Mouse (Mus musculus): ENCODE measurements around the gene Gm12184. TPM values are rescaled to one million over a fixed set of nuclear protein-coding genes. Genes with fewer than 3 reads are reported as not detected.
A peak's percentile ranks its signal among the peaks of the same experiment; 100 is the strongest.
"Not testable (repeated sequence)": the region's sequence is repeated elsewhere in the genome, so short reads cannot be mapped to it uniquely, and the experiment has no call there.

Gm12184 gene
- polyA plus RNA-seq, 1 experiment from 2014 or later = 4.3 TPM

DNA sequence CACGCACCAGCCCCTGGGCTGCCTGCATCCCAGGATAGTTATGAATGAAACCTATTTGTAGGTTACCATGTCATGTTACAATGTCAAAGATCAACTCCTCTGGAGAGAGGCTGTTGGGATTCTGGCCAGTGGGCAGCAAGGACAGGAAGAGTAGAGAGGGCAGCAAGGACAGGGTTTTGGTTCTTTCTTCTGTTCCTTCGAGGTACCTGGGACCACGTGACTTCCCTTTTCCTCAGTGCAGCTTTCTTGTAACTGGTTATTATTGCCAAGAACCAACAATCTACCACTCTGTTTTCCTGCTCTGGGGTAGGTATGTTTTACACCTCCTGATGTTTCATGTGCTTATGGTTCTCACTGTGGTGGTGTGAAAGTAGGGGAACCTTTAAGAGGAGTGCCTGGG is 37.4 kb upstream of the Gm12184 start:
- ATAC-seq (ENCODE audit: low read depth) = no peak
- H3K4me1 ChIP-seq (replicated peaks) = peaks cover 1% of the 10 kb centered on the region; the same call in 1 of the 2 replicates
- H3K27ac ChIP-seq (replicated peaks) = no peak overlapping the region
- WGBS = 83% methylated on average over 3 of the region's 3 CpGs
- H3K4me2 ChIP-seq = no peak overlapping the region
- H3K27me3 ChIP-seq = peaks cover 19% of the 10 kb centered on the region
- no peak overlapping the region for H3K4me3 ChIP-seq
- no peak overlapping the region for H3K9ac ChIP-seq
- H3K9me3 ChIP-seq = no peaks in the 10 kb centered on the region
- H3K36me3 ChIP-seq = no peaks in the 10 kb centered on the region

DNA sequence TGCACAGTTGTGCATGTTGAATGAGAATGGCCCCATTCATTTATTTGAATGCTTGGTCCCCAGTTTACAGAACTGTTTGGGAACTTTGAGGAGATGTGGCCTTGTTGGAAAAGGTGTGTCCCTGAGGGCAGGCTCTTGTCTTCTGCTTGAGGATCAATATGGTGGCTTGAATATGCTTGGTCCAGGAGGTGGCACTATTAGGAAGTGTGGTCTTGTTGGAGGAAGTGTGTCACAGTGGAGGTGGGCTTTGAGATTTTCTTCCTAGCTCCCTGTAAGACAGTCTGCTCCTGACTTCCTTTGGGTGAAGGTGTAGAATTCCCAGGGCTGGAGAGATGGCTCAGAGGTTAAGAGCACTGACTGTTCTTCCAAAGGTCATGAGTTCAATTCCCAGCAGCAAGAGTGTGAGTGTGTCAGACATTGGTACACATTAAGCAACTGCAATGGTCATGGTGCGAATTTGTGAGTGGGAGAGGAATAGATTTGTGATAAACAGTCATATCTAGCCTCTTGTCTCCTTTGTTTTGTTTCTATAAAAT is 36.4 kb upstream of the Gm12184 start:
- peaks cover 11% of the 10 kb centered on the region for H3K4me1 ChIP-seq (replicated peaks)
- H3K27me3 ChIP-seq = peaks cover 28% of the 10 kb centered on the region
- H3K9ac ChIP-seq = no peak overlapping the region
- no peak overlapping the region for H3K4me2 ChIP-seq
- 90% methylated on average over 1 of the region's 1 CpGs for WGBS
- no peak overlapping the region for H3K27ac ChIP-seq (replicated peaks)
- no peak for ATAC-seq (ENCODE audit: low read depth)
- no peaks in the 10 kb centered on the region for H3K36me3 ChIP-seq
- H3K4me3 ChIP-seq = no peak overlapping the region
- no peaks in the 10 kb centered on the region for H3K9me3 ChIP-seq

DNA sequence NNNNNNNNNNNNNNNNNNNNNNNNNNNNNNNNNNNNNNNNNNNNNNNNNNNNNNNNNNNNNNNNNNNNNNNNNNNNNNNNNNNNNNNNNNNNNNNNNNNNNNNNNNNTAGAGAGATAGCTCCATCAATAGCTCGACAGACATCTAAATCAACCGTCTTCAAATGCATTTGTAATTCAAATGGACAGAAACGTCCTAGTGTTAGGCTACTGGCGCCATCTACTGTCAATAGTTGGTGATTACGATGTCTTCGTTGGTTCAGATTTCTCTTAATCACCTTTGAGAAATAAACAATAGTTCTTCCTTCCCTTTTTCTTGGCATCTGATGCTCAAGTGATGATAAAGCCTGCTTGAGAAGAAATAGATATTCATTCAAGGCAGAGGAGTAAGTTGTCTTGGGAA is 32.6 kb upstream of the Gm12184 start:
- H3K27me3 ChIP-seq = peaks cover 29% of the 10 kb centered on the region
- no peak for ATAC-seq (ENCODE audit: low read depth)
- no peak overlapping the region for H3K9ac ChIP-seq
- WGBS = 0% methylated on average over 6 of the region's 6 CpGs
- H3K27ac ChIP-seq (replicated peaks) = no peak overlapping the region
- peaks cover 25% of the 10 kb centered on the region for H3K4me1 ChIP-seq (replicated peaks)
- no peaks in the 10 kb centered on the region for H3K36me3 ChIP-seq
- H3K9me3 ChIP-seq = no peaks in the 10 kb centered on the region
- peak overlapping the region; percentile 83 for H3K4me2 ChIP-seq
- peak overlapping the region; percentile 54 for H3K4me3 ChIP-seq

DNA sequence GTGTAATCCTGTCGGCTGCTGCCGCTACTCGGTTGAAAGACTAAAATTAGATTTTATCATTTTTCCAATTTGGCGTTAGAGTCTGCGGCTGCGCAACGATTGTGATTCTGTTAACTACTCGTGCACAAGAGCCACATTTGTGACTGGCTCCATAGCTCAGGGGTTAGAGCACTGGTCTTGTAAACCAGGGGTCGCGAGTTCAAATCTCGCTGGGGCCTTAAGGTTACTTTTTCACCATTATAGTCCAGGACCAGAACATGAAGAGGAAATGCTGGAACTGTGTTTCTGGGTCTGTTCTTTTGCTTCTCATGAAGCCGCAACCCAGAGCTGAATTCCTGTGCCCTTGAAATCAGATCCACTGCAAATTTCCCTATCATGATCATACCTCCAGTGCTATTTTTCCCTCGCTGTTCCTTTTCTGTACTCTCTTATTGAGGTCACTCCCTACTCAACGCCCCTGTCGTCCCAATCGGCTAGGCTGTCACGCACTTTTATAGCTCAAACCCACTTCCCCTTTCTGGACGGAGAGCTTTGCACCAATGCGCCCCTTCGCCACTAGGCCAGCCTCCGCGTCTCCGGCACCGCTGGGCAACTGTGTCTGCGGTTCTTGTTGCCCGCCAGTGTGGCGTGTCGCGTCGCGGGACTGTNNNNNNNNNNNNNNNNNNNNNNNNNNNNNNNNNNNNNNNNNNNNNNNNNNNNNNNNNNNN is 27.2 kb upstream of the Gm12184 start:
- H3K4me3 ChIP-seq = peak overlapping the region; percentile 54
- ATAC-seq (ENCODE audit: low read depth) = peak; percentile 59
- no peaks in the 10 kb centered on the region for H3K36me3 ChIP-seq
- H3K27ac ChIP-seq (replicated peaks) = 0 out of 2 replicates have a peak overlapping the region, but pooled peaks have one; percentile 23
- H3K27me3 ChIP-seq = peaks cover 20% of the 10 kb centered on the region
- H3K9me3 ChIP-seq = no peaks in the 10 kb centered on the region
- H3K9ac ChIP-seq = peak overlapping the region; percentile 69
- H3K4me2 ChIP-seq = peak overlapping the region; percentile 83
- peaks cover 35% of the 10 kb centered on the region for H3K4me1 ChIP-seq (replicated peaks)
- WGBS = under 1% methylated on average over 31 of the region's 31 CpGs

DNA sequence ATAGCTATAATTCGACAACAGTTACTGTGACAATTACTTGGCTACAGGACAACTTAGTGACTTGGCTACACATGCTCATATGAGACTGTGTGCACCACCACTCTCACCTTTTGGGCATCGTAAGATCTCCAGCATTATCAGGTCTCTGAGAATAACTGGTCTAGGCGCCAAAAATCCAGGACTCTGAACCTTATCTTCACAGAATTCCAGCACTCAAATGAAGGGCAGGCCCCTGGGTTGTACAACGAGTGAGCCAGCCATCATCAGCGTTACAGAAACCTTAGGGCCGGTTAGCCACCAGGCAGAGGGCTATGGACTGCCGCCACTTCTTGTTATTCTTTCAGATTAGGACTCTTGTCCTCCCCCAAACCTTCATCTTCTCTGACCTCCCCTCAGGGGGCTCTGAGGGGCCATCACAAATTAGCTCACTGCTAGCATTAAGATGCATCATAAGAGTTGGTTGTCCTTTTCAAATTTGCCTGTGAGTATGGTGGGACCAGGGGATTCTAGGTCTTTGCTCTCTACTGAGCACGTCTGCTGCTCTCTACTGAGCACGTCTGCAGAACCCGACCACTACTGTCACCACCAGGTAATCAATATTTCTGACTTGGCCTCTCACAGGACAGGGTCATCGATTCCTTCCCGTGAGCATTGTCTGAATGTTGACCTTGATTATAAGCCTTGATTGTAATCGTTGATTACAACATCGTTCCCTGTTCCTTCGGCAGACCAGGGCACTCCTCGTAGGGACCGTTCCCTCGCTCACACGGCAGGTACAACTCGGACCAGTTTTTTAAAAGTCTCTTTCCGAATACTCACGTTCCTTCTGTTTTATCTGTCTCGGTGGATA is 26.4 kb upstream of the Gm12184 start:
- Histone ChIP-seq H3K27ac (replicated peaks) (peak overlapping the region; percentile 15; the same call in 1 of the 2 replicates), H3K9ac (peak overlapping the region; percentile 69), H3K4me1 (replicated peaks) (peaks cover 27% of the 10 kb centered on the region), H3K9me3 (no peaks in the 10 kb centered on the region), H3K4me2 (peak overlapping the region; percentile 83), H3K27me3 (peaks cover 16% of the 10 kb centered on the region), H3K36me3 (no peaks in the 10 kb centered on the region), H3K4me3 (peak overlapping the region; percentile 54)
- WGBS = 8% methylated on average over 23 of the region's 23 CpGs
- ATAC-seq (ENCODE audit: low read depth) = peak; percentile 19

DNA sequence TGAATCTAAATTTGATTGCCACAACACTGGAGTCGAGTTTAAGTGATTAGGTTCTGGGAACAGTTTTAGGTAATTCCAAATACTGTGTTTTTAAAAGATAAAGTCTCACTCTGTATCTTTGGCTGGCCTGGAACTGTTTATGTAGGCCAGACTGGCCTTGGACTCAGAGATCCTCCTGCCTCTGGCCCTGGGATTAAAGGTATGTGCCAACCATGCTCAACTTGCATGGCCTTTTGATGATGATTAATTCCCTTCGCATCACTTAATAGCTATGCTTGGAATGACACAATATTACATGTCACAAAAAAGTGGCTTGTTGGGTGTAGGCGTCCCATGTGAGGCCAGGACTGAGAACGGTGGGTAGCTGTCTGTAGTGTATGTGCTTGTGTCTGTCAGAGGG is 25.7 kb upstream of the Gm12184 start:
- Histone ChIP-seq H3K9ac (peak overlapping the region; percentile 69; the same call in 1 of the 2 replicates), H3K27ac (replicated peaks) (0 out of 2 replicates have a peak overlapping the region, but pooled peaks have one; percentile 15), H3K4me1 (replicated peaks) (peaks cover 23% of the 10 kb centered on the region), H3K4me2 (peak overlapping the region; percentile 83), H3K4me3 (peak overlapping the region; percentile 54; the same call in 1 of the 2 replicates), H3K27me3 (peaks cover 15% of the 10 kb centered on the region), H3K9me3 (no peaks in the 10 kb centered on the region), H3K36me3 (no peaks in the 10 kb centered on the region)
- no peak for ATAC-seq (ENCODE audit: low read depth)
- 77% methylated on average over 4 of the region's 4 CpGs for WGBS

DNA sequence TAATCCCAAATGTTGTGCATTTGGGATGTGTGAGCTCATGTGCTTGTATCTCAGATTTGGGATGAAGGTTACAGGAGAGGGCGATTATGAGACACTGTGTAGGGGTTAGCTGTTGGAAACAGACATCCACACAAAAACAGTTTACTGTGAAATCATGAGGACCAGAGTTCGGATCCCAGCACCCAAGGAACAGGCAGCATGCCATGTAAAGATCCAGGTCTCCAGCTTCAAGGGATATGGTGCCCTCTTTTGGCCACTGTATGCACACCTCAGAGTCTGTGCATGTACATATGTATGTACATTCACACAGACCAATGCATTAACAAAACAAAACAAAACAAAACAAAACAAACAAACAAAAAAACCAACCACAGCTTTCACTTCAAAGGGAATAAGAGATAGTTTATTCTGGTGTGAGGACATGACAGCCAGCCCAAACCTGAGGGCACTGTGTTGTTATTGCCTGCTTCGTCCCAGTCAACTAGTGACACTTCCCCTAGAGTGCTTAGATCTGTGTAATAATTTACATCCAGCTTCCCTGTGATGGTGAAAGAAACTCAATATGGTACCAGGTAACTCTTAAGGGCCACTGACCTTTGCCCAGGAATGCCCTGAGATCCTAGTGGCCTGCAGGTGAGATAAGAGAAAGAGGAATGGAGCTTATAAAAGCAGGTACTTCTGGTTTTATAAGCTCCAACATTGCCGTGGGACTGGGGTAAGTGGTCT is 25.0 kb upstream of the Gm12184 start:
- H3K36me3 ChIP-seq = no peaks in the 10 kb centered on the region
- H3K4me1 ChIP-seq (replicated peaks) = peaks cover 23% of the 10 kb centered on the region
- no peak overlapping the region for H3K4me3 ChIP-seq
- H3K9me3 ChIP-seq = no peaks in the 10 kb centered on the region
- no peak overlapping the region for H3K9ac ChIP-seq
- 80% methylated on average over 4 of the region's 4 CpGs for WGBS
- no peak overlapping the region for H3K27ac ChIP-seq (replicated peaks)
- H3K27me3 ChIP-seq = peaks cover 15% of the 10 kb centered on the region
- ATAC-seq (ENCODE audit: low read depth) = no peak
- no peak overlapping the region for H3K4me2 ChIP-seq

DNA sequence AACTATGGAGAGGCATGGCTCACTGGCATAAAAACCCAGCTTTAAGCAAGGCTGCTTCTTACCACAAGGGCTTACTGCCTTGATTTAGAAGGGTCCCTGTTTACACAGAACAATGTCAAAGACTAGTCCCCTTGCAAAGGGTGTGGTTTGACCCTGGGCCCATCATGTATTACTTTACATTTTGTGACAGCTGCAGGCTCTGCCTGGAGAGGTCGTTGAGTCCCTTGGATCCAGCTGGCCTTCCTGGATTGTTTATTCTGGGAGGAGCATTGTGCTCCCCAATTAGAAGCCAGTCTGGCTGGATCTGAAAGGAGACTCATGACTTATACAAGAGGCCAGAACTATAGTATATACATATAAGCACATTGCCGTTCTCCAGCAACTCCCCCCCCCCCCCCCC is 23.8 kb upstream of the Gm12184 start:
- no peak for ATAC-seq (ENCODE audit: low read depth)
- Histone ChIP-seq H3K36me3 (no peaks in the 10 kb centered on the region), H3K27ac (replicated peaks) (no peak overlapping the region), H3K4me1 (replicated peaks) (peaks cover 23% of the 10 kb centered on the region), H3K9me3 (no peaks in the 10 kb centered on the region), H3K9ac (no peak overlapping the region), H3K4me3 (no peak overlapping the region), H3K4me2 (no peak overlapping the region), H3K27me3 (peaks cover 22% of the 10 kb centered on the region)
- 32% methylated on average over 2 of the region's 2 CpGs for WGBS

DNA sequence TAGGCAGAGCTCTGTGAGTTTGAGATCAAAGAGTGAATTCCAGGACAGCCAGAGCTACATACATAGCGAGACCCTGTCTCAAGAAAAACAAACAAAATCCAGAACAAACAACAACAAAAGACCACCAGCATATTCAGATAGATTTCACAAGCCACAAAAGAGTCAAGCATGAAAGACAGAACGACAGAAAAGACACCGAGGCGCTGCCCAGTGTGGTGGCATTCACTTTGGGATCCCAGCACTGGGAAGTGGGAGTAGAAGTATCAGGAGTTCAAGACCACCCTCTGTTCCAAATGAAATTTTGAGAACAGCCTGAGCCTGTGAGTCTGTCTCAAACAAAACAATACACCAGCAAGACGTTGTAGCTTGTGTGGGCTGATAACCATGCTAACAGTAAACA is 20.4 kb upstream of the Gm12184 start:
- 66% methylated on average over 5 of the region's 5 CpGs for WGBS

DNA sequence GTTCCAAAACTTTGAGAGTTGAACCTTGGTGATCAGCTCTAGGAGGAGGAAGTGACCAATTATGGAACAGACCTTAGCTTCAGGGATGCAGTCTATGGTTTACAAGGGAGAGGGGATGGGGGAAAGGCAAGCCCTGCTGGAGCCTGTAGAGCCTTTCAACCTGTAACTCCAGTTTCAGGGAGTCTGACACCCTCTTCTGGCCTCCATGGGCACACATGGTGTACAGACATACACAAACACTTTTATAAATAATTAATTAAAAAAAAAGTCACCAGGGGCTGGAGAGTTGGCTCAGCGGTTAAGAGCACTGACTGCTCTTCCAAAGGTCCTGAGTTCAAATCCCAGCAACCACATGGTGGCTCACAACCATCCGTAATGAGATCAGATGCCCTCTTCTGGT is 19.9 kb upstream of the Gm12184 start:
- not testable (repeated sequence) for H3K36me3 ChIP-seq; H3K9ac ChIP-seq; H3K4me3 ChIP-seq; H3K4me1 ChIP-seq (replicated peaks); ATAC-seq (ENCODE audit: low read depth); H3K27ac ChIP-seq (replicated peaks); H3K4me2 ChIP-seq; H3K9me3 ChIP-seq
- 79% methylated on average over 2 of the region's 2 CpGs for WGBS
- H3K27me3 ChIP-seq = peaks cover 26% of the 10 kb centered on the region

More for the DNA sequence above, 20.4 kb upstream of the Gm12184 start:
- no peak overlapping the region for H3K4me3 ChIP-seq
- no peak for ATAC-seq (ENCODE audit: low read depth)
- H3K27ac ChIP-seq (replicated peaks) = no peak overlapping the region
- H3K36me3 ChIP-seq = no peaks in the 10 kb centered on the region
- no peaks in the 10 kb centered on the region for H3K9me3 ChIP-seq
- H3K27me3 ChIP-seq = peaks cover 26% of the 10 kb centered on the region
- no peak overlapping the region for H3K4me2 ChIP-seq
- no peaks in the 10 kb centered on the region for H3K4me1 ChIP-seq (replicated peaks)
- no peak overlapping the region for H3K9ac ChIP-seq

DNA sequence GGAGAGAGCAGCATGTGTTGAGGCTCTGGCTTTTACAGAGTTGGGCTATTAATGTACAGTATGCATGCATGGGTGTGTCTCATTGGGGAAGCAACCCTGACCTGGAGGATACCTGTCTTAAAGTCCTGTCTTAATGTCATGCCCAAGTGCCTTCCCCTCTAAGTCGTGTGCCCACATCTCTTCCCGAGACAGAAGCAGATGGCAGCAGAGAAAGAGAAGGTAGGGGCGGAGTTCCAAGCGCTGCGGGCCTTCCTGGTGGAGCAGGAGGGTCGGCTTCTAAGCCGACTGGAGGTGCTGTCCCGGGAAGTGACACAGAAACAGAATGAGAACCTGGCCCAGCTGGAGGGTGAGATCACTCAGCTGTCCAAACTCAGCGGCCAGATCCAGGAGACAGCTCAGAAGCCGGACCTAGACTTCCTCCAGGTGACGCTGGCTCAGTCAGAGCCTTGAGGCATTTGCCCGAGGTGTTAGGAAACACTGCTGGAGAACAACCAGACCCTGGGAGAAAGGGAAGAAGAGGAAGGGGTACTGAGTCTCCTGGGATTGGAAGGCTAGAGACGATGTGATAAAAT is 18.9 kb upstream of the Gm12184 start:
- WGBS = 37% methylated on average over 13 of the region's 13 CpGs
- no peaks in the 10 kb centered on the region for H3K4me1 ChIP-seq (replicated peaks)
- no peak overlapping the region for H3K9ac ChIP-seq
- H3K9me3 ChIP-seq = no peaks in the 10 kb centered on the region
- no peak for ATAC-seq (ENCODE audit: low read depth)
- no peak overlapping the region for H3K4me2 ChIP-seq
- H3K27me3 ChIP-seq = peaks cover 28% of the 10 kb centered on the region
- no peak overlapping the region for H3K27ac ChIP-seq (replicated peaks)
- H3K36me3 ChIP-seq = no peaks in the 10 kb centered on the region
- no peak overlapping the region for H3K4me3 ChIP-seq

Data from neural tube, embryonic 13.5 days (tissue).